Mouse (Mus musculus) right cerebral cortex, adult 18-20 months (tissue): Measurements from ENCODE around the gene Klhl11.
A peak's percentile ranks its signal among the peaks of the same experiment; 100 is the strongest.

Experiments
- DNase-seq: peaks from one replicate; pipeline ENCODE4 v3.0.0; 2022; ENCODE audit warnings: mixed read lengths

Gene Klhl11

DNA sequence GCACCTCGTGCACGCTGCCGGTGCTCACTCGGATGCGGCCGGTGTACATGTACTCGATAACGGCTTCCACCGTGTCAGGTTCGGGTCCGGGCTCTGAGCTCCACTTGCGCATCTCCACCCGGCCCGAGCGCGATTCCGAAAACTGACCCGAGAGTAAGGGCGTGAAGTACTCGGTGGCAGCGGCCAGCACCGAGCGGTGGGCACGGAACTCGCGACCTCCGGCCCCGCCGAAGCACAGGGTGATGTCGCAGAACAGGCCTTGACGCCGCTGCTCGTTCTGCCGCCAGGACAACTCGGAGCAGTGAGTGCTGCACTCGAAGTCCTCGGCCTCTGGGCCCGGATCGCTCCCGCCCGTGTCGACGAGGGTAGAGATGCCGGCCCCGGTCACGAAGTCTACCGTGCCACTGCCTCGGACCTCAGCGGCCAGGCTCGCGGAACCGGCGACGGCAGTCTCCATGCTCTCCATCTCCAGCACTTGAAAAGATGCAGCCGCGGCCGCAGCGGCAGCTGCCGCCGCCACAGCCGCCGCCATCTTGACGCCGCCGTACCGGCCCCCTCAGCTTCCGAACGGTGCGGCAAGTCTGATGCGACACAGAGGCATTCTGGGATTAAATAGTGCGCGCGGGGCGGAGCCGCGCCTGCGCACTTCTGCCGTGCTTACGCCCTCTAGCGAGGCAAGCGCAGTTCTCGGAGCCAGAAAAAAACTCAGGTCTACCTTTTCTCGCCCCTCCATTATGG is at the start of gene Klhl11:
Gene Klhl11 (minus strand): TSS at position 545 of the 738 bp plus-strand sequence.
- DNase-seq = peak; percentile 90

DNA sequence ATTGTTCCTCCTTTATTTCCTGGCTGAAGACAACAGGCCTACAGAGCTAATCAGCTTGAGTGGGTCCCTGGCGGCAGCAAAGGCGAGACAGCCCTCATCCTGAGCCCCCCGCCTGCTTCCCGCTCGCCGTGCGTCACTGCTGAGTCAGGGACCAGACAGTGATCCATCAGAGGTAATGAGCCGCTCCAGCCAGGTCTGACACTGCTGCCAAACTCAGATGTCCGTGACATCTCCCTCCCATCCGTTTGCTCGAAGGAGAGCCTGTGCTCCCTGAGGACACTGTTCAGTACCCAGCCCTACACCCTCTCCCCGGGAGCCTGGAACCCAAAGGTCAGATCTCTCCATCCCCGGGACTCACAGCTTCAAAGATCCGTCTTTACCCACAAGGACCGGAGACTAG is 48.3 kb upstream of the Klhl11 start:
- no peak for DNase-seq

DNA sequence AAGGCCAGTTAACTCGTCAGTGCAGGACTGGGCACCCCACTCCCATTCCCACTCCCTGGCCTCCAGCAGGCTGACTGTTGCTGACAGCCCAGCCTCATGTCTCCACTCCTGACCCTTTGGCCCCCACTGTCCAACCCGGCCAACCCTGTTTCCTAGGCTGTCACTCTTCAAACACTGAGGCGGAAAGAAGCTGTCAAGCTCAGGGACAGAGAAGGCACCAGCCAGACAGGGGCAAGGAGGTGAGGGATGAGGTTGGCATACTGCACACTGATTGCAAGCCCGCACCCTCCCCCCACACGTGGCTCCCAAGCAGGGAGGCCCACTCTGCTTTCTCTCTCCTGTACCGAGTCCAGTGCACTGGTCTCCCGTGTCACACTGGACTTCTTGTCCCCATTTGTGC is 46.6 kb upstream of the Klhl11 start:
- DNase-seq = no peak

DNA sequence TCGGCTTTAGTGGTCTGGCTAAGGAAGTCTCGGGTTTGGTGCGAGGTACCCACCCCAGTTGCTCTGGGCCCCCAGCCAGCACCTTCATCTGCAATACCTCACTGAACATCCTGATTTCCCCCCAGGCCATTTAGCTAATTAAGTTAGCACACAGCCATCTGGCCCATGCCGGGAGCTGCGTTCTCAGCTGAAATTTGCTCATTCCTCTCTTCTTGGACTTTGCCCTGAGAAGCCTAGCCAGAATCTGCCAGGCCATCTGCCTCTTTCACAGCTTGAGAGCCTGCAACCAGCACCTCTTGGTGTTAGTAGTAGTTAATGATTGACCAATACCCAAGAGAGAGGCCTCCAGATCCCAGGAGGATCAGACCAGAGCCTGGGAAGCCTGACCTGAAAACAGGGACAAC is 45.6 kb upstream of the Klhl11 start:
- no peak for DNase-seq

DNA sequence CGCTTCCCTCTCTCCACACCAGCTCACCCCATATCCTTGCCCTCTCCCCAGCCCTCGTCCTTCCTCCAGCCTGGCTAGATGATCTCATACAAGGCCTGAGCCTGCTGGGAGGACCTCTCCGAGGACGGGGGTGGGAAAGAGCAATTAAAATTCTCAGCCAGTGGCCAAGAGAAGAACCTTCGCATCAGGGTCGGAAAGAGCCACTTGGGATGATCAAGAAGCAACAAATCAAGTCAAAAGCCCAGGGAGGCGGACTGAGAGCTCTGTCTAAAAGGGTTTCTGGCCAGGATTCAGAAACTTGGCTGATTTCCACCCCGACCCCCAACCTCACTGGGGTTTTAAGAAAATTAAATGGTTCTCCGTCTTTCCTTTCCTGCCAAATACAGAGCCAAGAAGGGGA is 43.8 kb upstream of the Klhl11 start:
- no peak for DNase-seq

DNA sequence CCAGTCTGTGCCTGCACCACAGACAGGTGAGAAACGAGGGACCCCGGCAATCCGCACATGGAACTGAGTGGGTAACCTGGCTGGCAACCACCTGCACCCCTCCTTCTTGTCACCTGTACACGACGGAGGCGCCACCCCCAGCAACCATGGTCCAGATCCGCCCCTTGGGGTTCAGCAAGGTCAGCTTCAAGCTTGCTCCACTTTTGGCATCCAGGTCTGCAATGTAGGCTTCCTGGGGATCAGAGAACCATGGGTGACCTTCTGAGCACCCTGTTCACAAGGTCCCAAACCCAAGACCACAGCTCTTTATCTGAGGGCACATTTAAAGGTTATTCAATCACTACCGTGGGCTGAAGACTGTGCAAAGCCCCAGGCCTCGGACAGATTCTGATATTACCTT is 43.2 kb upstream of the Klhl11 start:
- DNase-seq = no peak

DNA sequence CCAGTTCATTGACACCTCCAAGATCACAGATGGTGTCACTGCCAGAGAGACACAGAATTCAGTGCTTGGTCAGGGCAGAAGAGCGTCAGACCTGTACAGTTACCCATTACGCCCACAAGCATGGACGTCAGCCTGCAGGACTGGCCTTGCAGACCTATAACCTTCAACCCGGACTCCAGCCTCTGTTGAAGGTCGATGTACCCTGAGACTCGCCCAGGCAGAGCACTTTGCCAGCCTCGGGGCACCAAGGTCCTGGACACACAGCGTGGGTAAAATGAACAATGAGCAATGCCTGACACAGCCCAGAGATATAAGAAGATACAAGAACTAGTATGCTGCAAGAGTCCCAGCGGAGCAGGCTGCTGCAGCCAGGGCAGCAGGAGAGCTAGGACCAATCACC is 42.5 kb upstream of the Klhl11 start:
- no peak for DNase-seq

DNA sequence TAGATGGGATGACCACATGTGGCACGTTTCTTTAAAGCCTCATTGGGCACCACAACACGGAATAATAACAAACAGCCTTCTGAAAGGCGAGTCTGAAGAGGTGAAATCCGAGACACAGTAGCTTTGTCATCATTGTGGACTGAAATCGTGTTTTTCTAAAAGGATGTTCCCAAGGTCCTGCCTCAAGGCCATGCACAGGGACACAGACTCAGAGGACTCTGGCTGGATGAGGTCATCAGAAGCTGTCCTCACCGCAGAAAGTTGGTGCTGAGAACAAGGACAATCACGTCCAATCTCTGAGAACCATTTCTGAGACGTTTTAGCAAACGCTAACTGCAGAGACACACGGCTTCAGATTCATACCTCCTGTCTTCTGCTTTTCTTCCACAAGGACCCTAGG is 41.2 kb upstream of the Klhl11 start:
- DNase-seq = no peak

DNA sequence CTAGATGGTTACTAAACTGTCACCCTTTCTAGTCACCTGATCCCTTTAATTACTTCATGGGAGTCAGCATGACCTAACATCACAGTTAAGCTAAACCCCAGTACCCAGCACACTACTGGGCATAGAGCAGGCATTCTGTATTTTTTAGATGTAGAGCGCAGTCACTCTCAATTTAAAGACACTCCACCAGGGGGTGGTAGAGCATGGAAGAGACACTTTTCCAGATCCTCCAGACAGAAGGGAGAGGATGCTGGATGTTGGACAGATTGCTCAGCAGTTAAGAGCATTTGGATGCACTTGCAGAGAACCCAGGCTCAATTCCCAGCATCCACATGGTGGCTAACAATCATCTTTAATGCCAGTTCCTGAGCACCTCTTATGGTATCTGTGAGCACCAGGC is 39.8 kb upstream of the Klhl11 start:
- DNase-seq = peak; percentile 29

DNA sequence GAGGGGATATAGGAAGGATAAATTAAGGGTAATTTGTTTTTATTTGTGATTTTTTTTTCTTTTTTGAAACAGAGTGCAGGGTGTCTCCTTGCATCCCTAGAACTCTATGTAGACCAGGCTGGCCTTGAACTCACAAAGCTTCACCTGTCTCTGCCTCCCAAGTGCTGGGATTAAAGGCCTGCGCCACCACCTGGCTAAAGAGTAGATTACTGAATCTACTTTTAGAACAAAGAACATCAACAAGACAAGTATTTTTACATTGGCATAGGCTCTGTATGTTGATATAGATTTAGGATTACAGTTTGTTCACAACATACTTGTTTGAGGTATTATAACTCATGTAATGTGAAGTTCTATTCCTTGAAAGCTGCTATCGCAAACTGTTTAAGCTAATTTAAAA is 38.0 kb upstream of the Klhl11 start:
- no peak for DNase-seq

DNA sequence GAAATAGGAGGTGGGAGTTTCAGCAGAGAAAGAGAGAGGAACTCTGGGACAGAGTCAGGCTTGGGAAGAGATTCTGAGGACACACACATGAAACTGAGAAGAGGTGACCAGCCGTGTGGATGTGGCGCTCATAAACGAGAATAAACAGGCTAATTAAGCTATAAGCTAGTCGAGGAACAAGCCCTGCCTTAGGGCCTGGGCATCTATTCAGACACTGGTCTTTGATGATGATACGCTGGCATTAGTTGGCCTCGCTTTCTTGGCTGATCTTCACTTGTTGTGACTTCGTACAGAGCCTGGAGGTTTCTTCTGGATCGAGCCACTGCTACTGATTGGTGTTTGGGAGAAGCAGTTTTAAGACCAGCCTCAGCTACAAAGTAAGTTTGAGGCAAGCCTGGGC is 33.5 kb upstream of the Klhl11 start:
- DNase-seq = no peak

DNA sequence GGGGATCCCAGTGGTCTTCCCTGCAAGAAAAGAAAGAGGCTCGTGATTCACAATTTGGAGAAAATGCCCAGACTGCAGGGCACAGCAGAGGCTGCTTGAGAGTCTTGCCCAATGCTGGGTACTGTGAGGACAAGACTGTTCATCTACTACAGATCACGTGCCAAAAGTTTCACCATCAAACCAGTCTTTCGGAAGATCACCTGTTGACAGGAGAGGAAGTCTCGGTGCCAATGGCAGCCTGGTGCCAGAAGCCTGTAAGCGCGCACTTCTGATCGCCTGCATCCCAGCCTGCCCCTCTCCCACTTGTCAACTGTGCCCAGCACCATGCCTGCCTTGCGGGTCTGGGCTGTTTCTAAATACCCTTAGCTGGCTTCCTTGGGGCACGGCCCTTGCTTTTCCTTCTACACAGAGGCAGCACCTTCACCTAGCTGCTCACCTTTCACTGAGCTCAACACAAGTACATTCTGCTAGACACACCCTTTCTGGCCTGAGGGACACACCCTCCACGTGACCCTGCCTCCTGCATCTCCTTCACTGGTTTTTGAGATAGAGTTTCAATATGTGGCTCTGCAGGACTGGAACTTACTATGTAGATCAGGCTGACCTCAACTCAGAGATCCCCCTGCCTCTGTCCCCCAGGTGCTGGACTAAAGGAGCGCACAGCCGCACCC is 32.6 kb upstream of the Klhl11 start:
- no peak for DNase-seq

DNA sequence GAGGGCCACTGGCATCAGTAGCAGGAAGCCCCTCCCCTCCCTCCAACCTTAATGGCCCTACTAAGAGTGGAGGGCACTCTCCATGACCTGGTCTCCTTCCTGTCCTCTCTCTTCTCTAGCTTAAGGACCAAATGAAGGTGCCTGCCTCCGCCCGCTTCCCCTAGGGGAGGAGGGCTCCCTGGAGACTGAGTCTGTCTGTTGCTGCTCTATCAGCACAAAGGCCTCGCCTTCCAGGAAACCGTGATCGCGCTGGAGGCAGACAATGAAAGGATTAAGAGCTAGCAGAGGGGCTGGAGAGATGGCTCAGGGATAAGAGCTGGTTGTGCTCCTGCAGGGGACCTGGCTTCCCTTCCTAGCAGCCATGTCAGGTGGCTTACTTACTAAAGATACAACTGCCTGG is 28.8 kb upstream of the Klhl11 start:
- DNase-seq = no peak

DNA sequence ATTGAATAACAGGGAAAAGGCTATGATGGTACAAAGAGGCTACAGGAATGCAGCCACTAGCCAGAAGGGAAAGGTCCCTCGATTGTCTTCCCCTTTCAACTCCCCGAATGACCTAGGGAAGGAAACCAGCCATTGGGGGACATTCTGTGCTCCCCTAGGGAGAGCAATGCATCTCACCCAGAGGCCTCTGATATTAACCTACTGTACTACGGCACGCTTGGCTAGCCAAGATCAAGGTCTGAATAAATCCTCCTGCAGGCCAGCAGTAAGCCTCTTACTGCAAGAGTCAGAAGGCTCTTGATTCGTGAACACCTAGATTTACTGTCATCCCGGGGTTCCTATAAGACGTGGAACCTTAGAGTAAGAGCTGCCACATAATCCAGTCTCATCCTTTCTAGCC is 28.1 kb upstream of the Klhl11 start:
- DNase-seq = no peak

DNA sequence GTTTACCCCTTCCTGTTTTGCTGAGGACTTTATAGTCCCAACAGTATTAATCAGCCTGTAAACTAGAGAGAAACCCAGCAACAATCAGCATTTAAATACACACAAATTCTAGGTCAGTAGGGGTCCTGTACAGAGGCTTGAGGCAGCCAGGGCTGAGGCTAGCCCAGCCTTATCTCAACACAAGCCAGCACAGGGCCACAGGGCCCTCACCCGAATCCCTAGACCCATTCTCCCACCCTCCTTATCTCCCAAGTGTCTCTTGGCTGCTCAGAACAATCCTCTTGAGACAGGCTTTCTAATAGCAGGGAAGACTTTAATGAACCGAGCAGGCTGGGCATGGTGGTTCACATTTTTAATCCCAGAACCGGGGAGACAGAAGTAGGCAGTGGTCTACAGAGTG is 27.7 kb upstream of the Klhl11 start:
- no peak for DNase-seq

DNA sequence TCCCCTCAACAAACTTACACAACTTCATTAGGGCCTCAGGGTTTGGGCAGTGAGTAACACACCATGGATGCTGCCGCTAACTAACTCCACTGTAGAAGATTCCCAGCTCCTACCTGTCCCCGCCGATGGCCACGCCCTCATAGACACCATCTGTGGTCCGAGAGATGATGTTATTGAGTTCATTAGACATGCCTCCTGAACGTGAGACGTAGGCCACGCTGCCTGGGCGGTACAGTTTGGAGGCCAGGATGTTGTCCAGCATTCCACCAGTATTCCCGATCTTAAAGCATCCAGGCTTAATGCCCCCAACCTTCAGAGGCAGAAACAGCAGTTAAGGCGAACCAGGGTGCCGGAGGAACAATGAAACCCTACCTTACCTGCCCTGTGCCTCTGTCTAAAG is 21.2 kb upstream of the Klhl11 start:
- no peak for DNase-seq

DNA sequence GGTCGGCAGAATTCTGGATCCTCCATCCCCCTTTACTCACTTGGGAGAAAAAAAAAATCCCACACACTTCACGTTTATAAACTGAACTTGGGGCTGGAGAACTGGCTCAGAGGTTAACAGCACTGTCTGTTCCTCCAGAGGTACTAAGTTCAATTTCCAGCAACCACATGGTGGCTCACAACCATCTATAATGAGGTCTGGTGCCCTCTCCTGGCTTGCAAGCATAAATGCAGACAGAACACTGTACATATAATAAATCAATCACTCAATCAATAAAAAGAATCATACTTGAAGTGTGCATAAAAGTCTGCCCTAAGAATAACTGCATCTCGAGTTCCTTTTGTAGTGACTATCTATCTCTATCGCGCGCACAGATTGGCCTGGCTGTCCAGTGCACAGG is 18.4 kb upstream of the Klhl11 start:
- no peak for DNase-seq

DNA sequence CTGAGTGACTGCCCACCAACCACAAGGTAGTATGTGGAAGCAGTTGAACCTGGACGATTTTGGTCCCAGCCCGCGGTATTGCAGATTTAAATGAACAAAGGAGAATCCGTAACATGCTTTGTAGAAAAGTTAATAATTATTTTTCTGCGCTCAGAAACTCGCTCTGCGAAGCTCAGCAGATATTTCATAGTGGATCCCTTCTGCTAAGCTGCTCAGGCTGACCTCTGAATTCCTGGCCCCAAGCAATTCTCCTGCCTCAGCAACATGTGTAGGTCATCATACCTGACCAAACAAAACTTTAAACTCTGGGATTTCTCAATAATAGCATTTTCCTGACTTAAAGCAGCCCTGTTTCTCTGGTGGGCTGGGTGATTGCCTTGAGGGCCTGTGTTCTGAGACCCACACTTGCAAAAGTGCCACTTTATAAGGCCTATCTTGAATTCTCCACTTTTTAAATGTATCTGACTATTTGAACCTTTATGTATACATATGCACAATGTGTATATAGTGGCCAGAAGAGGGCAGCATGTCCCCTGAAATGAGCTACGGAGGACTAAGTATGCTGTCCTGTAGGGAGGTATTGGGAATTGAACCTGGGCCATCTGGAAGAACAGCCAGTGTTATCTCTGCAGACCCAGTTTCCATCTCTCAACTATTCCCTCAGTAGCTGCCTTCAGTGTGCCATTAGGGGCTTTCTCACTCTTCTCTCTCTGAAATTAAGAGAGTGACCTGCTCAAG is 13.4 kb upstream of the Klhl11 start:
- DNase-seq = peak; percentile 25

DNA sequence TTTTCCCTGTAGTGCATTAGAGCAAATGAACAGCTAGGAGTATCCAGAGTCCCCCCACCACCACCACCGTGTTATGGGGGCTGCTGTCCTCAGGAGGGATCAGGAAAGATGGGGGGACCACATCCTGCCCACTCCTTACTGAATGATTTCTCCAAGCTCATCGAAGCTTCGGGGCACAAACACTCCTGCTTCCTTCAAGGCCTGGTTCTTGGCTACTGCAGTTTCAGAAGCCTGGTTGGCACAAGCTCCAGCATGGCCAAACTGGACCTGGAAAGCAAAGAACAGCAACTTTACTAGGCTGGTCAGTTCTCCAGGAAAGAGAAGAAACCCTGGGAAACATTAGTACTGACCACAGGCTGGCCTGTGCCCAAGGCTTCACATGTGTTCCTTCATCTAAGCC is 11.9 kb upstream of the Klhl11 start:
- no peak for DNase-seq

DNA sequence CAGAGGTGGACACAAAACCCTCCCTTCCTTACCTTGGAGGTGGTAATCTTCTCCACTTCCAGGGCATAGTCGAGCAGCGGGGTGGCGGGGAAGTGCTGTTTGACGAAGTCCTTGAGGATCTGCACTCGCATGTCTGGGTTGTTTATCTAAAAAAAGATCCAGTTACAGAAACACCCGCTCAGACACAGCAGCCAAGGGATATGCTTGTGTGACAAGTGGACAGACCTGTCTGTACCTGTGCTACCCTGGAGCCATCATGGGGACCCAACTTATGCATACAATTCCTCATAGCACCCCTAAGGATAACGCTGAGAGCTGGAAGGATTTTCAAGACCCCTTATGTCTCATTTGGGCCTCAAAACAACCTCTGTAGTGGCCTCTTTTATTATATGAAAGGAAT is 6.6 kb upstream of the Klhl11 start:
- no peak for DNase-seq

DNA sequence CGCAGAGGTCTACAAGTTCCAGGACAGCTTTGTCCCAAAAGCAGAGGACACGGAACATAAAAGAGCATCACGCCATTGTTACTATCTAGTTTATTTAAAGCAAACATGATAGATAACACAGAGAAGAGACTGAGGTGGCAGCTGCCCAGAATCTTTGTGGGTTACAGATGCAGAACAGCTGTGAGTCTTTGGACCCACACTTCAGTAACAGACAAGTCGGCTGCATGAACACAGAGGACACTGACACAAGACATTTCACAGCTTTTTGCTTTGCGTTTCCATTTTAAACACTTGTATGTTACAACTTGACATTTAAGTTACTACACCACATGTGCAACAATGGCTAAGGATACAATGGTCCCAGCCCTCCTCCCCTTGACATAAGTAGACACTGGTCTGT is 3.7 kb upstream of the Klhl11 start:
- no peak for DNase-seq

DNA sequence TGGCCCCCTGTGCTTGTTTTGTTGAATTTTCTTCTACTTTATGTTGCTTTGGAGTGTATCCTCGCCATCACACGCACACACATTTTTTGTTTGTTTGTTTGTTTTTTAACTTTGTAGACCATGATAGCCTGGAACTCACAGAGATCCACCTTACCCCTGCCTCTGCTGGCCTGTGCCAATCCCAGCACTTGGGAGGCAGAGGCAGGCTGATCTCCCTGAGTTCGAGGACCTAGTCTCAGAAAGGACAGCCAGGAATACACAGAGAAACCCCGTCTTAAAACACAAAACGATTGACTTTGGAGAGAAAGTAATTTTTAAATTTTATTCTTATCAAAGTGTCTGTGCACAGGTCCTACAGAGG is 374 bp upstream of the Klhl11 start:
- no peak for DNase-seq

DNA sequence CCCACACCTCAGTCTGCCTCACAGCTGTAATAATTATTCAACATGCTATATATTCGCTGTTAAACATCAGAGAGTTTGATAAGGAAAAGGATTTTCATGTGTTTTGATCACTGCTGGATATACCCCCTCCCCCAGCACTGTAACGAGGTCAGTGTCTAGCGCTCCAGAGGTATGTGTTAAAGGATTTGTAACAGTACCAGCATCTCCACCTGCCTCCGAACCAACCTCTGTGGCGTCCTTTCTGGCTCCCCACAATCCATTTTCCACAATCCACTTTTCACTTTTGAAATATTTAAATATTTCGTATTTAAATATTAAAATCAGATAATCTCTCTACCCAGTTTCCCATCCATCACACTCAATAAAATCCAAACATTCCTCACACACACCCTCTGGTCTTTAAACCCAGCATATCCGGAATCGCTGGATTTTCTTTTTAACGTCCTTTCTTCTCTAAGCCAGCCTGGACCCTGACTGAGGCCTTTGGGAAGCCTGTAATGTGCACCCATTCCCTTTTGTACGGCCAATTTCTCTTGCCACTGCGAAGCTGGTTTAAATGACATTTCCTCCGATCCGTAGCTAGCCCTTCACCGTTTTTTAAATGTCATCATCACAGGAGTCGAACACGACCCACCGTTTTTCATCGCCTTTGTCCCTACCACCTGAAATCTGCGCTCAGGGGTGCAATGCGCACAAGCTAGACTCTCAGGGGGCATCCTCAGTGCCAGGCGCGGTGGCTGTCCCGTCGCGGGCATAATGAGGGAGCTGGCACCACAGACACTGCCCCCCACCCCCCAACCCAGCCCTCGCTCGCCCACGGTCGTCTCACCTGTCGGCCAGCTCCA is 967 bp downstream of the Klhl11 start:
- peak; percentile 8 for DNase-seq
